Mouse (Mus musculus) liver, embryonic 14.5 days (tissue): ENCODE data around the gene Atxn7l1. TPM values are rescaled to one million over a fixed set of nuclear protein-coding genes. Genes with fewer than 3 reads are reported as not detected.
A peak's percentile ranks its signal among the peaks of the same experiment; 100 is the strongest.

ENCODE experiments used
- ATAC-seq: fragments of 200-750 bp; cut with Nextera tagmentation; 2 replicates; pipeline ENCODE4 v1.8.0; 2017; ENCODE audit warnings: moderate number of reproducible peaks, mild to moderate bottlenecking, moderate library complexity; ENCODE audit not compliant: insufficient read depth
- DNase-seq, 3 experiments: peaks; one replicate each; pipeline ENCODE4 v3.0.0-alpha.2; 2012 to 2013; ENCODE audit warnings: low read depth in 3 of 3, low spot score in 3 of 3
- H3K27ac ChIP-seq: fragments of 300-500 bp; sonication (generic); 2 replicates; pipeline ENCODE4 v1.5.1; 2014; ENCODE audit warnings: moderate library complexity, mild to moderate bottlenecking, control low read depth, inconsistent platforms
- H3K27me3 ChIP-seq: fragments of 300-500 bp; sonication (generic); 2 replicates; pipeline ENCODE4 v1.6.1; 2014; ENCODE audit warnings: mild to moderate bottlenecking, low read length, moderate library complexity; ENCODE audit not compliant: control insufficient read depth, insufficient read depth
- H3K36me3 ChIP-seq: fragments of 300-500 bp; sonication (generic); replicated peaks from 2 replicates; pipeline ENCODE4 v1.6.1; 2014; ENCODE audit warnings: low read depth; ENCODE audit not compliant: control insufficient read depth, insufficient read depth
- H3K4me1 ChIP-seq, 2 experiments: fragments of 200-500 bp in 1 of 2; fragments of 300-500 bp in 1 of 2; sonication (generic) in 1 of 2; replicated peaks; 2 replicates each; pipeline ENCODE4 v1.6.1; 2012 to 2014; ENCODE audit warnings: antibody characterized with exemption in 1 of 2, inconsistent platforms in 1 of 2, low read length in 1 of 2; ENCODE audit not compliant: control insufficient read depth in 2 of 2, insufficient read depth in 2 of 2
- H3K4me2 ChIP-seq: fragments of 300-500 bp; sonication (generic); 2 replicates; pipeline ENCODE4 v1.6.1; 2014; ENCODE audit warnings: low read depth, mild to moderate bottlenecking, control low read depth, moderate library complexity
- H3K4me3 ChIP-seq, 2 experiments: fragments of 200-500 bp in 1 of 2; fragments of 300-500 bp in 1 of 2; sonication (generic) in 1 of 2; 2 replicates each; pipeline ENCODE4 v1.5.1; 2012 to 2014; ENCODE audit warnings: low read depth in 2 of 2, low read length in 2 of 2, mild to moderate bottlenecking in 2 of 2, control low read depth in 1 of 2, inconsistent platforms in 1 of 2, moderate library complexity in 1 of 2; ENCODE audit not compliant: insufficient read depth in 1 of 2
- H3K9ac ChIP-seq: fragments of 300-500 bp; sonication (generic); replicated peaks from 2 replicates; pipeline ENCODE4 v1.6.1; 2014; ENCODE audit warnings: mild to moderate bottlenecking, control low read depth, moderate library complexity
- H3K9me3 ChIP-seq: fragments of 300-500 bp; sonication (generic); 2 replicates; pipeline ENCODE4 v1.6.1; 2016; ENCODE audit warnings: low read length, mixed read lengths; ENCODE audit not compliant: control insufficient read depth
- CTCF ChIP-seq: IDR thresholded peaks from 2 replicates; pipeline ENCODE4 v1.5.1; 2016; ENCODE audit warnings: antibody characterized with exemption, low read depth, control low read depth
- EP300 ChIP-seq: IDR thresholded peaks from 2 replicates; pipeline ENCODE4 v1.6.1; 2016; ENCODE audit warnings: antibody characterized with exemption, low read depth
- WGBS: fragments of 180-500 bp; shearing (Covaris S2); extraction: QIAGEN DNeasy Blood & Tissue Kit; methylation state at CpG from one replicate; pipeline ENCODE4 v1.1.7; 2014; ENCODE audit not compliant: insufficient replicate concordance; 5-methylcytosine and 5-hydroxymethylcytosine counted together
- polyA plus RNA-seq, 2 experiments: library from polyadenylated mRNA; depleted of rRNA in 1 of 2; stranded (reverse) in 1 of 2; unstranded in 1 of 2; fragments of >200 nt; fragmentation: Nextera tagmentation in 1 of 2; extraction: Ambion mirVana in 1 of 2; gene quantifications; 2 replicates each; pipeline versions ENCODE4 v1.2.1 to v1.2.3; 2012 to 2014

Atxn7l1 gene
- polyA plus RNA-seq, 2 experiments: 13.3 to 13.9 TPM

GRCm38 (mm10) chr12:33359878-33360482 is 212.5 kb downstream of the Atxn7l1 start:
- ATAC-seq: no peak
- 83% methylated on average over 5 of the region's 5 CpGs for WGBS

GRCm38 (mm10) chr12:33360729-33361128 is 213.2 kb downstream of the Atxn7l1 start:
- no peak for DNase-seq
- no peaks in the 10 kb centered on the region for H3K27me3 ChIP-seq
- WGBS: 79% methylated on average over 6 of the region's 6 CpGs
- no peak overlapping the region for H3K4me3 ChIP-seq
- H3K4me2 ChIP-seq: no peak overlapping the region
- TF ChIP-seq CTCF (no peak), EP300 (no peak)
- no peak overlapping the region for H3K9ac ChIP-seq
- no peak overlapping the region for H3K27ac ChIP-seq
- no peaks in the 10 kb centered on the region for H3K9me3 ChIP-seq
- no peak for ATAC-seq
- peaks cover 11% of the 10 kb centered on the region for H3K36me3 ChIP-seq
- H3K4me1 ChIP-seq: no peaks in the 10 kb centered on the region

More at GRCm38 (mm10) chr12:33359878-33360482, 212.5 kb downstream of the Atxn7l1 start:
- Histone ChIP-seq H3K9me3 (no peaks in the 10 kb centered on the region), H3K9ac (no peak overlapping the region), H3K27me3 (no peaks in the 10 kb centered on the region), H3K36me3 (peaks cover 11% of the 10 kb centered on the region), H3K4me1 (no peaks in the 10 kb centered on the region), H3K4me2 (no peak overlapping the region), H3K27ac (no peak overlapping the region), H3K4me3 (no peak overlapping the region)
- DNase-seq: no peak
- no peak for TF ChIP-seq CTCF
- TF ChIP-seq EP300: no peak

- Histone ChIP-seq H3K27ac (no peak overlapping the region), H3K4me3 (no peak overlapping the region), H3K36me3 (peaks cover 12% of the 10 kb centered on the region), H3K27me3 (no peaks in the 10 kb centered on the region), H3K4me1 (peaks cover 2 to 4% of the 10 kb centered on the region in 2 experiments; a peak in 2 of 4 replicates), H3K4me2 (no peak overlapping the region), H3K9me3 (no peaks in the 10 kb centered on the region), H3K9ac (no peak overlapping the region)
- no peak for DNase-seq
- ATAC-seq: no peak
- TF ChIP-seq CTCF: no peak
- no peak for TF ChIP-seq EP300
- 86% methylated on average over 8 of the region's 8 CpGs for WGBS
Observed at GRCm38 (mm10) chr12:33364511-33364910, 217.0 kb downstream of the Atxn7l1 start.

GRCm38 (mm10) chr12:33365133-33365532 is 217.6 kb downstream of the Atxn7l1 start:
- 81% methylated on average over 8 of the region's 8 CpGs for WGBS
- Histone ChIP-seq H3K4me1 (peaks cover 2 to 9% of the 10 kb centered on the region in 2 experiments; a peak in 3 of 4 replicates), H3K27me3 (no peaks in the 10 kb centered on the region), H3K27ac (no peak overlapping the region), H3K4me2 (no peak overlapping the region), H3K9ac (no peak overlapping the region), H3K4me3 (no peak overlapping the region), H3K36me3 (peaks cover 10% of the 10 kb centered on the region), H3K9me3 (no peaks in the 10 kb centered on the region)
- TF ChIP-seq EP300 (no peak), CTCF (no peak)
- no peak for DNase-seq
- no peak for ATAC-seq

- Histone ChIP-seq H3K27me3 (no peaks in the 10 kb centered on the region), H3K4me2 (no peak overlapping the region), H3K27ac (no peak overlapping the region; the same call in 1 of the 2 replicates), H3K9ac (no peak overlapping the region), H3K4me1 (peaks cover 2 to 9% of the 10 kb centered on the region in 2 experiments; a peak in 3 of 4 replicates), H3K36me3 (peaks cover 7% of the 10 kb centered on the region), H3K4me3 (no peak overlapping the region), H3K9me3 (no peaks in the 10 kb centered on the region)
- peak; percentile 50 to 64 (median 55) for DNase-seq
- 77% methylated on average over 3 of the region's 3 CpGs for WGBS
- ATAC-seq: peak; percentile 69; the same call in 1 of the 2 replicates
- TF ChIP-seq CTCF (no peak), EP300 (no peak)
Observed at GRCm38 (mm10) chr12:33369555-33369954, 222.1 kb downstream of the Atxn7l1 start.
